Mouse (Mus musculus) C2C12 (cell line): ENCODE results near the gene Gm10306.

Source experiments
- CEBPB ChIP-seq: IDR thresholded peaks from one replicate; pipeline ENCODE4 v1.6.1; 2011; ENCODE audit warnings: low read depth, mild to moderate bottlenecking, control low read depth, moderate library complexity
- CTCF ChIP-seq: IDR thresholded peaks from one replicate; pipeline ENCODE4 v1.5.1; 2011; ENCODE audit not compliant: control insufficient read depth, insufficient read depth, insufficient read length
- MAX ChIP-seq: IDR thresholded peaks from one replicate; pipeline ENCODE4 v1.6.1; 2011; ENCODE audit warnings: mild to moderate bottlenecking, control low read depth
- MYOD1 ChIP-seq: IDR thresholded peaks from one replicate; pipeline ENCODE4 v1.6.1; 2011; ENCODE audit warnings: low read depth; ENCODE audit not compliant: control insufficient read depth, insufficient read length
- USF1 ChIP-seq: IDR thresholded peaks from one replicate; pipeline ENCODE4 v1.6.1; 2011; ENCODE audit warnings: low read depth, mild to moderate bottlenecking, control low read depth, moderate library complexity

- no peak for TF ChIP-seq CTCF
- TF ChIP-seq CEBPB: no peak
- TF ChIP-seq MAX: no peak
- TF ChIP-seq MYOD1: no peak
- no peak for TF ChIP-seq USF1
Observed at GRCm38 (mm10) chr4:94543041-94543440, 13.3 kb upstream of the Gm10306 start.
